Mouse (Mus musculus): ENCODE data around the gene Bpifa2.

DNA sequence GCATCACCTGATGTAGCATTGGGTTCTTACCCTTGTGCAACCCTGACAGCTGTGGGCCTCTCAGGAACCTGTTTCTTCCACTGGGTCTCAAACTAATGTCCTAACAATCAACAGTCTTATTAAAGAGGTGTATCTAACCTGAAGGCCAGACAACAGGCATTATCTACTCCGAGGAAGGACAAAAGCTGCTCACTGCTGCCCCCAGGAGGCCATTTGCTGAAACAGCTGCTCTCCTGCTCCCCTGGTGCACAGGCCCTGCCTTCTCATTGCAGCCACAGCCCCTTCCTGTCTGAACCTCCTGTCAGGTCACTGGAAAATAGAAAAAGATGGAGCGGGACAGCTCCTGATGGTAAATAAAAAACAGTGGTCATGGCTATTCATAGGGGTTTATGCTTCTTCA is 30.9 kb downstream of the Bpifa2 start:
- no peak for TF ChIP-seq ZC3H11A (IDR thresholded peaks at IDR 0.05; ENCODE audit: borderline replicate concordance, low read depth, low read length)
- TF ChIP-seq MAFK (IDR thresholded peaks at IDR 0.05; ENCODE audit: insufficient read depth, low read depth, low read length) = no peak
- no peak for TF ChIP-seq HCFC1 (IDR thresholded peaks at IDR 0.05; ENCODE audit: borderline replicate concordance, insufficient read depth, low read length)
- TF ChIP-seq ZNF384 (IDR thresholded peaks at IDR 0.05; ENCODE audit: low read depth, low read length) = no peak

Measured in ES-E14 (cell line).